Mouse (Mus musculus): ENCODE data around the gene Phactr4. TPM values are rescaled to one million over a fixed set of nuclear protein-coding genes. Genes with fewer than 3 reads are reported as not detected.

Gene Phactr4
- total and polyA plus RNA-seq, 3 experiments, result 8.7 to 22.4 (median 22.3) TPM

- Histone ChIP-seq H3K9ac (ENCODE audit: low read depth, low read length) (no peak overlapping the region), H3K27me3 (ENCODE audit: control insufficient read depth, insufficient read depth, low read length) (no peaks in the 10 kb centered on the region), H3K36me3 (ENCODE audit: control insufficient read depth, insufficient read depth, low read length) (peaks cover 9% of the 10 kb centered on the region), H3K27ac (no peak overlapping the region), H3K4me3 (no peak overlapping the region), H3K4me1 (ENCODE audit: control insufficient read depth, insufficient read depth, low read length) (no peaks in the 10 kb centered on the region; the same call in 1 of the 2 replicates), H3K79me2 (replicated peaks; ENCODE audit: control insufficient read depth, insufficient read depth, low read length) (no peaks in the 10 kb centered on the region)
- no peak for TF ChIP-seq CTCF (IDR thresholded peaks at IDR 0.05)
- no peak for TF ChIP-seq EP300 (IDR thresholded peaks at IDR 0.05; ENCODE audit: insufficient read depth, low read depth, low read length)
- TF ChIP-seq POLR2A (IDR thresholded peaks at IDR 0.05; ENCODE audit: insufficient read depth, low read depth, low read length), result no peak
- WGBS, result 96% methylated on average over 11 of the region's 11 CpGs
- intact Hi-C loops (cut with DNase I), result no loop called here
- no peak for DNase-seq
These were observed 58.8 kb downstream of the Phactr4 start for GRCm38 (mm10) chr4:132363487-132363886.

- H3K27ac ChIP-seq, result no peak overlapping the region
- H3K9ac ChIP-seq (ENCODE audit: low read depth, low read length), result no peak overlapping the region
- no peak for DNase-seq
- H3K79me2 ChIP-seq (replicated peaks; ENCODE audit: control insufficient read depth, insufficient read depth, low read length), result no peaks in the 10 kb centered on the region
- intact Hi-C loops (cut with DNase I), result no loop called here
- 67% methylated on average over 4 of the region's 4 CpGs for WGBS
- peaks cover 9% of the 10 kb centered on the region for H3K36me3 ChIP-seq (ENCODE audit: control insufficient read depth, insufficient read depth, low read length)
- H3K27me3 ChIP-seq (ENCODE audit: control insufficient read depth, insufficient read depth, low read length), result no peaks in the 10 kb centered on the region
- no peak overlapping the region for H3K4me3 ChIP-seq
- H3K4me1 ChIP-seq (ENCODE audit: control insufficient read depth, insufficient read depth, low read length), result no peaks in the 10 kb centered on the region; the same call in 1 of the 2 replicates
- TF ChIP-seq POLR2A (IDR thresholded peaks at IDR 0.05; ENCODE audit: insufficient read depth, low read depth, low read length), result no peak
- TF ChIP-seq EP300 (IDR thresholded peaks at IDR 0.05; ENCODE audit: insufficient read depth, low read depth, low read length), result no peak
- no peak for TF ChIP-seq CTCF (IDR thresholded peaks at IDR 0.05)
These were observed 62.8 kb downstream of the Phactr4 start for GRCm38 (mm10) chr4:132359510-132359909.

DNA sequence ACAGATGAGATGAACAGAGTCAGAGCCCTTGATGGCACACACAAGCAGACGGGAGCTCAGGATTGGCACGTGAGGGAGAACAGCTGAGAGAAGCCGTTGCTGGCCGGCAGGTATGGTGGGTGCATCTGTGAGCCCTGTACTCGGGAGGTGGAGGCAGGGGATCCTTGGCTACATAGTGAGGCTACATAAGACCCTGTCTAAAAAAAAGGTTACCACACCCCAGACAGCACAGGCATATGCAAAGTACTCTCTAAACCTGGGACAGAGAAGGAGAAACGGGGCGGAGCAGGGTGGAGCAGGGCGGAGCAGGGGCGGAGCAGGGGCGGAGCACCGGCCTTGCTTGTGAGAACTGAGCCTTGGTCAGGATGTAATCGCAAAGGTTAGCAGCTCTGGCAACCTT lies 66.1 kb downstream of the Phactr4 start:
- H3K4me3 ChIP-seq, result no peak overlapping the region
- H3K4me1 ChIP-seq (ENCODE audit: control insufficient read depth, insufficient read depth, low read length), result peaks cover 5% of the 10 kb centered on the region
- DNase-seq, result peak; percentile 43 to 44
- H3K79me2 ChIP-seq (replicated peaks; ENCODE audit: control insufficient read depth, insufficient read depth, low read length), result no peaks in the 10 kb centered on the region
- H3K36me3 ChIP-seq (ENCODE audit: control insufficient read depth, insufficient read depth, low read length), result peaks cover 16% of the 10 kb centered on the region
- H3K9ac ChIP-seq (ENCODE audit: low read depth, low read length), result no peak overlapping the region
- H3K27ac ChIP-seq, result no peak overlapping the region; the same call in 1 of the 2 replicates
- TF ChIP-seq CTCF (IDR thresholded peaks at IDR 0.05) (no peak), EP300 (IDR thresholded peaks at IDR 0.05; ENCODE audit: insufficient read depth, low read depth, low read length) (no peak), POLR2A (IDR thresholded peaks at IDR 0.05; ENCODE audit: insufficient read depth, low read depth, low read length) (no peak)
- 63% methylated on average over 12 of the region's 12 CpGs for WGBS
- no peaks in the 10 kb centered on the region for H3K27me3 ChIP-seq (ENCODE audit: control insufficient read depth, insufficient read depth, low read length)
- intact Hi-C loops (cut with DNase I), result no loop called here

DNA sequence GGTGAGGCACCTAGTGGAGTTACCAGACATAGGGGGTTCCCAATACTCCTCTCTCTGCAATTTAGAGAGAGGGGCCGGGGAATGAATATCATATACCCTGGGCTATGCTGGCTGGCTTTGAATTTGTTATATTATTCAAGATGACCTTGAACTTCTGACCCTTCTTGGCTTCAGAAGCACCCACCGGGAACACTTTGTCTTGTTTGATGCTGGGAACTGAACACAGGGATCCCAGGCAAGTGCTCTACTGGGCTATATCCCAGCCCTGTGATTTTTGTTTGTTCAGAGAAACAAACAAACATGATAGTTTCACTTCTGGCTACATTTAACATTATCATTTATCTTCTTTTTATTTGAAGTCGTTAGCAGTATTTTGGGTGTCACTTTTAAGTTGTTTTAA lies 66.9 kb downstream of the Phactr4 start:
- H3K36me3 ChIP-seq (ENCODE audit: control insufficient read depth, insufficient read depth, low read length), result peaks cover 19% of the 10 kb centered on the region
- no peak for DNase-seq
- intact Hi-C loops (cut with DNase I), result loop anchor here (2.0 kb wide), 1 partner anchor 55 kb away; no protein-coding TSS in a partner anchor
- no peak overlapping the region for H3K27ac ChIP-seq
- peaks cover 5% of the 10 kb centered on the region for H3K4me1 ChIP-seq (ENCODE audit: control insufficient read depth, insufficient read depth, low read length)
- H3K79me2 ChIP-seq (replicated peaks; ENCODE audit: control insufficient read depth, insufficient read depth, low read length), result no peaks in the 10 kb centered on the region
- H3K9ac ChIP-seq (ENCODE audit: low read depth, low read length), result no peak overlapping the region
- H3K4me3 ChIP-seq, result no peak overlapping the region
- H3K27me3 ChIP-seq (ENCODE audit: control insufficient read depth, insufficient read depth, low read length), result no peaks in the 10 kb centered on the region
- TF ChIP-seq EP300 (IDR thresholded peaks at IDR 0.05; ENCODE audit: insufficient read depth, low read depth, low read length), result no peak
- no peak for TF ChIP-seq POLR2A (IDR thresholded peaks at IDR 0.05; ENCODE audit: insufficient read depth, low read depth, low read length)
- TF ChIP-seq CTCF (IDR thresholded peaks at IDR 0.05), result no peak
- 77% methylated on average over 3 of the region's 3 CpGs for WGBS

DNA sequence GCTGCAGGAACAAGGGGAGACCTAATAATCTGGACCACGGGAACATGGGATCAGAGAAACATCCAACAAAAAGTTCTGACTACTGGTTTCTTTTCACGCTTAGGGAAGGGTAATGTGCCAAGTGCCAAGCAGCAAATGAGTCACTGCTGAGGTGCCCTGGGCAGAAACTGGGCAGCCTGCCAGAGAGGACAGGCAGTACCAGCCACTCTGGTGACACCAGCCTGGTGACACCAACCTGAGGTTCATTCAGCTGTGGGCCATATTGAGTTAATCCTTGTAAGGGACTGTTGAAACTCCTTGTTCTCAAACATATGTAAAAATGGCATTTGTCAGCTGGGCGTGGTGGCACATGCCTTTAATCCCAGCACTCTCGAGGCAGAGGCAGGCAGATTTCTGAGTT lies 67.7 kb downstream of the Phactr4 start:
- H3K36me3 ChIP-seq (ENCODE audit: control insufficient read depth, insufficient read depth, low read length), result peaks cover 17% of the 10 kb centered on the region

DNA sequence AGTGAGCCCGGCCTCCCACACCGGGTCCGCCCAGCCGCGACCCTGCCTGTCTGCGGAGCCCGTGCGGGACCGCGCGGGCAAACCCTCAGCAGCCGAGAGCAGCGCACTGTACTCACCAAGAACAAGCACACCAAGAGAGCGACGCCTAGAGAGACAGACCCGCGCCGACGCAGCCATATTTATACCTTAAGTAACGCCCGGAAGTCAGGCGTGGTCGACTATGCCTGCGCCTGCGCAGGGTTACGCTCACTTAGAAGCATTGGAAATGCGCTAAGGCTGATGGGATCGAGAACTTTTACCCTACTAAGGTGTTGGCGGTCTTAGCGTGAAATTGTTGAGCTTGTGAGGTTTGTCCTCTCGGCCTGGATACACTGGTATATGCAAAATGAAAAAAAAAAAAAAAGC lies 68.8 kb downstream of the Phactr4 start, which contains the start of gene Rcc1:
TSS of gene Rcc1 (minus strand) at position 125 of the 405 bp plus-strand sequence.
- Histone ChIP-seq H3K36me3 (ENCODE audit: control insufficient read depth, insufficient read depth, low read length) (peaks cover 10% of the 10 kb centered on the region), H3K9ac (ENCODE audit: low read depth, low read length) (peak within 1 kb of the TSS; percentile 99), H3K79me2 (replicated peaks; ENCODE audit: control insufficient read depth, insufficient read depth, low read length) (no peaks in the 10 kb centered on the region), H3K27ac (peak within 1 kb of the TSS; percentile 92), H3K4me1 (ENCODE audit: control insufficient read depth, insufficient read depth, low read length) (peaks cover 5% of the 10 kb centered on the region), H3K4me3 (peak within 1 kb of the TSS; percentile 78), H3K27me3 (ENCODE audit: control insufficient read depth, insufficient read depth, low read length) (no peaks in the 10 kb centered on the region)
- intact Hi-C loops (cut with DNase I), result loop anchor here (2.0 to 5.0 kb wide), 4 partner anchors 44 to 159 kb away; partner anchors contain the start of genes Sesn2 and Ythdf2
- peak; percentile 95 for DNase-seq
- TF ChIP-seq POLR2A (IDR thresholded peaks at IDR 0.05; ENCODE audit: insufficient read depth, low read depth, low read length) (peak; percentile 100), CTCF (IDR thresholded peaks at IDR 0.05) (peak; percentile 20), EP300 (IDR thresholded peaks at IDR 0.05; ENCODE audit: insufficient read depth, low read depth, low read length) (peak; percentile 93)
- WGBS, result under 1% methylated on average over 31 of the region's 31 CpGs

More for the DNA sequence above, 67.7 kb downstream of the Phactr4 start:
- no peak overlapping the region for H3K4me3 ChIP-seq
- H3K27me3 ChIP-seq (ENCODE audit: control insufficient read depth, insufficient read depth, low read length), result no peaks in the 10 kb centered on the region
- peaks cover 5% of the 10 kb centered on the region for H3K4me1 ChIP-seq (ENCODE audit: control insufficient read depth, insufficient read depth, low read length)
- intact Hi-C loops (cut with DNase I), result loop anchor here (2.0 to 5.0 kb wide), 4 partner anchors 43 to 158 kb away; partner anchors contain the start of genes Sesn2 and Ythdf2
- DNase-seq, result peak in 1 of 2 experiments; percentile 51
- 71% methylated on average over 4 of the region's 4 CpGs for WGBS
- H3K79me2 ChIP-seq (replicated peaks; ENCODE audit: control insufficient read depth, insufficient read depth, low read length), result no peaks in the 10 kb centered on the region
- TF ChIP-seq POLR2A (IDR thresholded peaks at IDR 0.05; ENCODE audit: insufficient read depth, low read depth, low read length), result no peak
- TF ChIP-seq EP300 (IDR thresholded peaks at IDR 0.05; ENCODE audit: insufficient read depth, low read depth, low read length), result no peak
- TF ChIP-seq CTCF (IDR thresholded peaks at IDR 0.05), result no peak
- H3K9ac ChIP-seq (ENCODE audit: low read depth, low read length), result no peak overlapping the region
- H3K27ac ChIP-seq, result peak overlapping the region; percentile 92; the same call in 1 of the 2 replicates
